Mouse (Mus musculus) activated CD4-positive, CD25-positive, alpha-beta regulatory T cell, adult 4 months (primary cell): ENCODE measurements around the gene Arhgef25. TPM values are rescaled to one million over a fixed set of nuclear protein-coding genes. Genes with fewer than 3 reads are reported as not detected.
A peak's percentile ranks its signal among the peaks of the same experiment; 100 is the strongest.
"Not testable (repeated sequence)": the region's sequence is repeated elsewhere in the genome, so short reads cannot be mapped to it uniquely, and the experiment has no call there.

ENCODE experiments used
- ATAC-seq: one replicate; pipeline ENCODE4 v1.8.0; 2017
- polyA plus RNA-seq, 2 experiments: library from polyadenylated mRNA; unstranded; fragments of 100-300 nt; shearing (Covaris generic); gene quantifications; one replicate each; pipeline ENCODE4 v1.2.1; 2017

Arhgef25 gene
- polyA plus RNA-seq, 2 experiments from 2014 or later: not detected

DNA sequence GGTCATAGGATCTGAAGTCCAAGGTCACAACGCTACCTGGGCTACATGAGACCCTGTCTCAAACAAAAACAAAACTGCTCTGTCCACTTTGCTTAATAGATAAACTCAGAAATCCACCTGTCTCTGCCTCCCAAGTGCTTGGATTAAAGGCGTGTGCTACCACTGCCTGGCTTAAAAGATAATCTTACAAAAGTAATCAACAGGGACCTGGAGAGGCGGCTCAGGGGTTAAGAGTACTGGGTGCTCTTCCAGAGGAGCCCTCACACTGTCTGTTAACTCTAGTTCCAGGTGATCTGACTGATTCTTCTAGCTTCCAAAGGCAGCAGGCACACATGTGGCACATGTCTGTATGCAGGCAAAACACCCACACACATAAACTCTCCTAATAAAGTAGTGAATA lies 13.2 kb upstream of the Arhgef25 start:
- ATAC-seq: no peak

DNA sequence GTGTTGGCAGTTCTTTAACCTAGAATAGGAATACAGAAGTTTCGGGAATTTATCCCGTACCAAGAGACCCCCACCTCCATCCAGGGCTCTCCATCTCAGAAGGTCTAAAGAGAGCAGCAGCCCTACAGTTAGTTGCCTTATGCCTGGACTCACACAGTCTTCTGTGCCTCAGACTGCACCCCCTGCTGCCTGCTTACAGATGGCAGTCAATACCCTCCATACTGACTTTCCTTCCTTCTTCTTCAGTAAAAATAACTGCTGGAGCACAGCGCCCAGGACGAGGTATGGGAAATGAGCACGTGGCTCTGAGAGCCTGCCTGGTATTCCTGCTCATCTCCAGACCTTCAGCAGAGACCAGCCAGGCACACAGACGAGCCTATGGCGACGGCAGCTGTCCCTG lies 10.4 kb upstream of the Arhgef25 start:
- ATAC-seq: no peak

DNA sequence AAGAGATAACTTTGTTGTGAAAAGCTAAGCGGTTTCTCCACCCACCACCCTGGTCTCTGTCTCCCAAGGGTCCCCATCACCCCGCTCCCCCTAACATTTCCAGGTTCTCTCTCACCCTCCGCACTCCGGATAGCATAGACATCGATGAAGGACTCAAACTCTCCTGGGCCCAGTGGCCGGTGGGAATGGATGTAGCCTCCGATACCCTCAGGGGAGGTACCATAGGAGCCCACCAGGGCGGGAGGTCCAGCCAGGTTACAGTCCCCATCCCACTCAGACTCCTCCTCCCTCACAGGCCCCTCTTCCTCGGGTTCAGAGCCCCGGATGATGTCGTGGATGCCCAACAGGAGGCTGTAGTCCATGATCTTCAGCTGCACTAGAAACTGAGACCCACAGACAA lies 9.6 kb upstream of the Arhgef25 start:
- ATAC-seq: no peak

DNA sequence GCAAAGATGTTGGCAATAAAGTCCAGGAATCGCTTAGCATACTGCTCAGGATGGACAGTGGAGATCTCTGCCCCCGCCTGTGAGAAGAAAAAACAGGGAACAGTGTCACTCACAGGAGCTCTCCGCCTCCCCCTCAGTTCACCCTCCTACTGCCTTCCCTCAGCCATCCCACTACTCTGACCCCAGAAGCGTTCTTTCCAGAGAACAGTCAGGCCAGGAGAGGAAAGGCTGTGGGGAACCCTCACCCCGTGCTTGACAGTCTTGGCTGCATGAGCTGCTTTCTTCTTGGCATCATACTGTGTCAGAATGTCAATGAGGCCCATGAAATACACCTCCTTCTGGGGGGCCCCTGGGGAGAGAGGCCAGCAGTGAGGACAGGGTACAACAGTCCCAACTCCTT lies 9.2 kb upstream of the Arhgef25 start:
- ATAC-seq: no peak

DNA sequence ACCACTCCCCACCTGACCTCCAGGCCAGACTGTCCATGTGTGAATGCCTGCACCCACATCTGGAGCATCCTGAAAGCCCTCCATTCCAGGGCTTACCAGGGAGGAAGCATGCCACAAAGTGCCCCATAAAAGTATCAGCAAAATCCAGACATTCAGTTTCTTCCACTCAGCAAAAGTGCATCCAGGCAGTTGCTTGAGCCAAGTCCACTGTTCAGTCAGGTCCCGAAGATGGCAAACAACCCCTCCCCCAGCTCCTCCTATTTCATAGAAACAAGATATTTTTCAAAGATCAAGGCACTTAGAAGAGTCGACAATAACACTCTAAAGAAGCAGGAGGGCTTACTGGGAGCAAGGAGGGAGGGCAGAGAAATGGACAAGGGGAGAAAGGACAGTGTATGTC lies 8.6 kb upstream of the Arhgef25 start:
- no peak for ATAC-seq

DNA sequence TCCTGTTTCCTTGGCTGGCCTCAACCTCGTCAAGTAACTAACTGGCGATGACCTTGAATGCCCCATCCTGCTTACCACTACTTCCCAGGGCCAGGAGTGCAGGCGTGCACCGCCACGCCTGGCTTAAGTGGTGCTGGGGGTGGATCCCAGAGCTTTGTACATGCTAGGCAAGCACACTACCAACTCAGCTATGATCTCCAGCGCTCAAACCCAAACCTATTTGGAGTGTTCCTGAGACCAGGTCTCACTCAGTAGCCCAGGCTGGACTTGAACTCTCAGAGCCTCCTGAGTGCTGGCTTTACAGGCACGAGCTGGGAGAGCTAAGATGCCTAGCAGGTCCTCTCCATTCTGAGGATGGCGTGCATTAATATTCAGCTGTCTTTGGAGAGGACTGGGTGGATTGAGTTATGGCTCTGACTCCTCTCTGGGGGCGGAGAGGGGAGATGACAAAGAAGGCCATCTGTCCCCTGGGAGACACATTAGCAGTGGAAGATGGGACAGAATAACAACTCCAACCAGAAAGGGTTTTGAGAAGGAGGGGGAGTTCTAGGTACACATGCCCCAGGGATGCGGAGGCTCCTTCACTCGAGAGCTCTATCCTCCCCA lies 7.7 kb upstream of the Arhgef25 start:
- no peak for ATAC-seq

DNA sequence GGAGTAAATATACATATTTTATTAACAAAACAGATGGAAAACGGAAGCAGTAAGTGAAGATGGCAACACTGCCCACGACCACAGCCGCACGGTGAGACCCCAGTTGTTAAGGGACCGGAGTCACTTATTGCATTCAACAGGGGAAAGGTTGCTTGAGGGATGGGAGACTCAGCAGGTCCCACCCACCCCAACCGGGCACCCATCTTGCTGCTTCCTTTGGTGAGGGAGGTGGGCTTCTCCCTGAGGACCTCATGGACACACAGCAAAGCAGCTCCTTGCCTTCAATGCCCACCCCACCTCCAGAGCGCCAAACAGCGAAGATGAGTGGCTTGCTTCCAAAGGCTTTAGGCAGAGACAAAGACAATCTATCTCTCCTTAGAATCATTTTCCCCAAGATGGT lies 7.2 kb upstream of the Arhgef25 start:
- no peak for ATAC-seq

DNA sequence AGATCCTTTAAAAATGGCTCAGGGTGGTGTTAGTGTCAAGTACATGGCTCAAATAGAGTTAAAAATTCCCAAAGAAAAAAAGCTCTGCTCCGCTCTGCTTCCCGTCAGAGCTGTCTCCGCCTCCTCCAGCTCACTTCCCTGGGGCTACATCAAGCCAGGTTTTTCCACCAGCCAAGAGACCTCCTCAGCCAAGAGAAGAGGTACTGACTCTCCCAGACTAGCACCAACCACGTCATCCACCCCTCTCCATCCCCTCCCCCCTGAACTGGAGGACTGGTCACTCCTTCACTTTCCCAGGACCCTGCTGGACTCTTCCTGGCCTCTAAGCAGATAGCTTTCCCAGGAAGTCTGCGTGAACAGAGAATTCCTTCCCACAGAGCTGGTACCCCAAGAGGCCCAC lies 6.5 kb upstream of the Arhgef25 start:
- no peak for ATAC-seq

DNA sequence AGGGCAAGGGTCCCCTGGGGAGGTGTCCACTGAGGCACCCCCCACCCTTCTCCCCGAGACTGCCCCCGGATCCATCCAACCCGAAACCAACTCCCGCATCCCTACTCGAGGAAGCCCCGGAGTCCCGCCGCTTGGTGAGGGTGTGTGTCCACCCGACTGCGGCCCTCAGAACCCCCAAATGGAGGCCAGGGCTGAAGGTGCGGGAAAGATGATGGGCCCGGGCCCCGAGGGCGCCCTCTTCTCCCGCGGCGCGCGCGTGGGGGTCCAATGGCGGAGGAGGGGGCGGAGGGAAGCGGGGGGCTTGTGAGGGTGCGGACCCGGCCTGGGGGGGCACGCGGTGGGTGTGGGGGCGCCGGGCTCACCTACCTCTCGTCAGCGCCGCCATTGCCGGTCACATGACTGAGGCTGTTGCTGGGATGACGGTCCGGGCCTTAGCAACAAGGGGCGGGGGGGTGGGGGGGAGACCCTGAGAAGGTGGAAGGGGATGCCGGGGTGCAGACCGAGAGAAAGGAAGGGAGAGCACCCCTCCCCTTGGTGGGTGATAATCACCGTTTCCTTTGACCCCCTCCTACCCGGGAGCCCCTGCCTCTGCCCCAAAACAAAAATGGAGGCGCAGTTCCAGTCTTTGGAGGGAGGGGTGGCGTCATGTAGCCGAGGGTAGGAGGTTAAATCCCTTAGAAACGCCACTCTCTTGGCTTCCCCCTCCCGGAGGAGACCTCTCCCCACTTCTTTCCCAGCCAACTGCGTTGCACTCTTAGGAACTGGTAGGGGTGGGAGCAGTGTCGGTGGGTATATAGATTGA lies 5.6 kb upstream of the Arhgef25 start, which contains the start of gene Dtx3:
Gene Dtx3, minus strand, starts transcription at position 401 of the 802 bp plus-strand sequence.
- peak; percentile 40 for ATAC-seq

DNA sequence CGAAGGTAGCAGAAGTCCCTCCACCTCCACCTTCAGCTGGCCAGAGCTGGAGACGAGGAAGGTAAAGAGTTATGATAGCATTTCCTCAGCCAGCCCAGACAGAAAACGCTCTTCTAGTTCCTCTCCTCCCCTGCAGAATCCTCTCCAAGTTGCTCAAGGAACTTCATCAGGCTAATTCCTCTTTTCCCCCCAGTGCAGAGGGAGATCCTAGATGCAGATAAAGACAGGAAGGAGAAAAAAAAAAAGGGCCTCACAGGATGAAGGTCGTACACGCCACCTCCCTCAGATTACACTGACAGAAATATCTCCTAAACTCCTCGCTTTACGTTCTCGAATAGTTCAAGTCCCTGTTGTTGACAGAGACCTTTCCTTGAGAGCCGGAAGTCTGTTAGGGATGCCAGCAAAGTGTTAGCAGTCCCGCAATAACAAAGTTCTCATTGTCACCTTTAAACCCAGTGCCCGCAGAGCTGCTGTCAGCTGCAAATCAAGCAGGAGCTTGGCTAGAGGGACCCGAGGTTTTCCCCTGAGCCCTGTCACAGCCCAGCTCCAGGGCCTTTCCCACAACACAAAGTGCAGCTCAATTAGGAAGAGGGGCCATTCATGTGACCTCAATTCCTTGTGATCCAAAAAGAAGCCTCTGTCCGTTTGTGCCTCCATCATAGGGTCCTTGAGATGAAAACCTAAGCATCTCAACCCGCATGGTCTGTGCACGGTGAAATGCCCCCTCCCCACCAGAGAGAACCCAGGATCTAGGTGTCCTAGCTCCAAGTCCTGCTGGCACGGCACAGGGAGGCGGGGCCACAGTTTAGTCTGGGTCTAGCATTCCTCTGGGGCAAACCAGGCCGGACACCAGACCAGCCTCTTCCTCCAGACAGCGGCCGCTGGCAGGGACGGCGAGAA lies 4.8 kb upstream of the Arhgef25 start:
- peak; percentile 30 for ATAC-seq

DNA sequence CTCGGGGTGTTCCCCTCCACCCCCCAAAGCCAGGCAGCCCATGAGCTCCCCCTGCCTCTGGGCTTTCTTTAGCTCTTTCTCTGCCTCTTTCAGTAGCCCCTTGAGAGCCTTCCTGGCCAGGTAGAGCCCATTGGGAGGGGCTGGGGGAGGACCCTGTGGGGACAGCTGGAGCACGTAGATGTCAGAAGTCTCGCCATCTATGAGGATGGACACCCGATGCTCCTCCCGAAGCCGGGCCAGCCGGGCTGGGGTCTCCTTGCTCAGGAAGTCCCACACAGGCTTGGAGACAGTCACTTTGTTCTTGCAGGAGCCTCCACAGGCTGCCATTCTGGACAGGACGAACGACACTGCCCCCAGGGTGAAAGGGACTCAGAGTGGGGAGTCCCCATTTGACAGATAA lies 3.1 kb upstream of the Arhgef25 start:
- ATAC-seq: no peak

DNA sequence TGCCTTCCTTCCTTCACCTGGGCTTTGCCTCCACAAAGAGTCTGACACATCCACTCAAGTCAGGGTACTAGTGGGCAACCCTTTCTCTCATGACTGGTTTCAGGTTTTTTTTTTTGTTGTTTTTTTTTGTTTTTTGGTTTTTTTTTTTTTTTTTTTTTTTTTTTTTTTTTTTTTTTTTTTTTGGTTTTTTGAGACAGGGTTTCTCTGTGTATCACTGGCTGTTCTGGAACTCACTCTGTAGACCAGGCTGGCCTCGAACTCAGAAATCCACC lies 2.1 kb upstream of the Arhgef25 start:
- ATAC-seq: not testable (repeated sequence)

DNA sequence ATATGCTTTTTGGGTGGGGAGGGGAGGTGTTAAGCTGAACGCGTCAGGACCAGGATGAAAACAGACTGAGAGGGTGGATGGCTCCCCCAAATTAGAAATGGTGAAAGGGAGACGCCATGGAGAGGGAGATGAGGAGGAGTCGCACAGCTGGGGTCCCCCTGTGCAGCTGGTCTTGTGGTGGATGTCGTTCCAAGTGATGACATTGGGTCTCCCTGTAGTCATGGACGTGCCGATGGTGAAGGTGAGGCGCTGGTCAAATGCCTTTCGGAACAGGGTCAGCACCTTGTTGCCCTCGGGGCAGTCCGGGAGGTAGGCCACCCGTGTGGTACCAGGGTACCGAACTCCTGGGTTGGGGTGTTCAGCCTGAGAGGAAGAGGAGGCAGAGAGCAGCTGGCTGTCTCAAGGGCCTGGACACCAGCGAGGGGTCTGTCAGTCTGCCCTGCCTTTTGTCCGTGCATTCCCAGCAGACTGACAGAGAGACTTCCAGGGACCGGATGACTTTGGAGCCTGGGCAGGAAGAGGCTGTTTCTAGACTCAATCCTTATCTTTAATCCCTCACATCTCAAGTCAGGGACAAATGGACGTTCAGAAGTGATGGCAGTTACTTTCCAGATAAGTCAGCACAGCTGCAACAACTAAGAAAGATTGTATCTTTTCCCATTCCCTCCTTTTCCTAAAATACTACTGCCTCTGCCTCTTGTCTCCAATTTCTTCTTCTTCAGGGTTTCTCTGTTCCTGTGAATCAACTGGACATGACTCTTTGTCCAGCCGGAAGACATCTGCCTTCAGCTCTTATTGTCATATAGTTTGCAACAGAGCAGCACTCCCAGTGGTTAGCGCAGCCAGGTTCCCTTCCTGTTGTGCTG lies 1.5 kb upstream of the Arhgef25 start:
- no peak for ATAC-seq

DNA sequence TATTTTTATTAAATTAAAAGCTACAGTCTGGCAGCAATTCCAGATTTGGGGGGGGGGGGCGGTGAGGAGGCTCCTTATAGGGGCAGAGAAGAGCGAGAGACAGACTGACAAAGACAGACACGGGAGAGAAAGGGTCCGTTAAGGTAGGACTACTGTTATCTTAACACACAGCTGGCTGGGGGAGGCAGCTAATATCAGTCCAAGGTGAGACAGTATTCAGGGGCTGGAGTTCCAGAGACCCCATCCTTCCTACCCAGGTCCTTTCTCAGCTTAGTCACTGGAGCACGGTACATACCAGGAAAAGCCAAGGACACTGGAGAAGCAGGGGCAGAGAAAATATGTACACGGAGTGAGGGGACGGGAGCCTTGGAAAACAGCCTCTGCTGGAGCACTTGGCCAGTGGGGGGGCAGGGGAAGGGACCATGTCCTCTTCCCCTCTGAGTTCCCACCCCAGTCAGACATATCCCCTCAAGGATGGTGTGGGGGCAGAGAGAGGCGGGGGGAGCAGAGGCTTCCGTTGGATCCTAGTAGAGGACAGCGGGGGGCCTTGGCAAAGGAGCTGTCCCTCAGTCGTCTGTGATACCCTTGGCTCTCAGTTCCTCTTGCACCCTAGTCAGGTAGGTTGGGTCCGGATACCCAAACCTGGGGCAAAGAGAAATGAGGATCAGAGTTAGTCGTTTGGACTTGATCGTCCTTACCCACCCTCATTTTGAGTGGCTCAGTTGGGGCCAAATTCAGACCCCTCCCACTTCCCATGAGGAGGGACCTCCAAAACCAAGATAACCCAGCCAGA lies 711 bp upstream of the Arhgef25 start:
- ATAC-seq: no peak

DNA sequence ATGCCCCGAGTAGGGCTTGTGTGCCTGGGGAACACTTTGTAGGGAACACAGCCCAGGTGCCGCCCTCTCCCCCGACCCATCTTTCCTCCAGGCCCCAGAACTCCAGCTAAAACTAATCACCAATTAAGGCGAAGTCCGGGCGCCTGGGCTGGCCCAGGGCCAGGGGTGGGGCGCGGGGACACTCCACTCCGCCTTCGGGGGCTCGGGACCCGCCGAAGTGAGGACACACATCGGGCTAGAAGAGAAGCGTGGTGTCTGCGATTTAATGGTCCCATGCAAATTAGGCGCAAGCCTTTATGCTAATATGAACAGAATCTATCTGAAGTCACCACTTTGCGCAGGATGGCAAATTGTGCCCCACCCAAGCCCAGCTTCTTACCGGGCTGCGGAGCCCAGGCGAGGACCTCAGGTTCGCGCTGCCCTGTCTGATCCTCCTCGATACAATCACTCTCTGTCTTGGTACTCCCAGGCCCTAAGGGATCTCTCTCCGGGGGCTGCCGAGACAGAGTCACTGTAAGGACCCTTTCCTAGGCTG lies 700 bp downstream of the Arhgef25 start:
- peak; percentile 55 for ATAC-seq

DNA sequence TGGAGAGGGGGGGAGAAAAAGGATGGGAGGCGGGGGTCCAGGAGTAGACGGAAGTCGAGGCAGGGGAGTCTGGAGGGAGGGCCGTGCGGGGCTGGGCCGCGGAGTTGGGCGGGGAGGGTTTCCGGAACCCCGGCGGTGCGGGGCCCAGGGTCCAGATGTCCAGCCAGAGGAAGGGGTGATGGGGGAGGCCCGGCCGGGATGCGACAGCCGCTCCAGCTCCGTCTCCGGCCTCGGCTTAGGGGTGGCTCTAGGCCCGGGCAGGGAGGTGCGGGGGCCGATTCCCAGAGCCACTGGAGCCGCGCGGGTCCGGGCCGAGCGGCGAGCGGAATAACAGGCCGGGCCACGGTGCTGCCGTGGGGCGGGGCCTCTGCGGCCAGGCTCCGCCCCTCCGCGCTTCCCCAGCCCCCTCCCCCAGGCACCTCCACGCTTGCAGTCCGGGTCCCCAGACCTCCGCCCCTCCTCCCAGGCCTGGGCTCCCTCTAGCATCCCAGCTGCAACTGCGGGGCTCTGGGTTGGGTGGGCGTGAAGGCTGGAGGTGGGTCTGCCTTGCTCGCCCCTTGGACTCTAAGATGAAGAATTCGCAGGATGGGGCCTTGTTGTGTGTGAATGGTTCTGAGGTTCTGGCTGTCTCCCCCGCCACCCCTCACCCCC lies 1.3 kb downstream of the Arhgef25 start:
- ATAC-seq: no peak

DNA sequence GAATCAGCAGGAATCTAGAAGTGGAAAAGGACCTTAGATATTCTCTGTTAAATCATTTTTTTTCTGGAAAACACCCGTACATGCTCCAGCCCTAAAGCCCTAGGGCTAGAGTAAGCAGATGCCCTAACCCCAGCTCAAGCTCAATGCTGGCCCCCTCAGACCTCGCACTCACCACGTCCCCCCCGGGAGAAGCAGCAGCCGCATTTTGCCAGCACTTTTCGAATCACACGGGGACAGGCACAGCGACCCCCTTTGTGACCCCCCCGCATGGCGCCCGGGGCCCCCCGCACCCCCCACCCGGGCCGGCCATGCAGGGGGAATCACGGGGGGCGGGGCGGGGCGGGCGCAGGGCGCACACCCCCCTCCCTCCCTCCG lies 1.8 kb downstream of the Arhgef25 start:
- no peak for ATAC-seq

DNA sequence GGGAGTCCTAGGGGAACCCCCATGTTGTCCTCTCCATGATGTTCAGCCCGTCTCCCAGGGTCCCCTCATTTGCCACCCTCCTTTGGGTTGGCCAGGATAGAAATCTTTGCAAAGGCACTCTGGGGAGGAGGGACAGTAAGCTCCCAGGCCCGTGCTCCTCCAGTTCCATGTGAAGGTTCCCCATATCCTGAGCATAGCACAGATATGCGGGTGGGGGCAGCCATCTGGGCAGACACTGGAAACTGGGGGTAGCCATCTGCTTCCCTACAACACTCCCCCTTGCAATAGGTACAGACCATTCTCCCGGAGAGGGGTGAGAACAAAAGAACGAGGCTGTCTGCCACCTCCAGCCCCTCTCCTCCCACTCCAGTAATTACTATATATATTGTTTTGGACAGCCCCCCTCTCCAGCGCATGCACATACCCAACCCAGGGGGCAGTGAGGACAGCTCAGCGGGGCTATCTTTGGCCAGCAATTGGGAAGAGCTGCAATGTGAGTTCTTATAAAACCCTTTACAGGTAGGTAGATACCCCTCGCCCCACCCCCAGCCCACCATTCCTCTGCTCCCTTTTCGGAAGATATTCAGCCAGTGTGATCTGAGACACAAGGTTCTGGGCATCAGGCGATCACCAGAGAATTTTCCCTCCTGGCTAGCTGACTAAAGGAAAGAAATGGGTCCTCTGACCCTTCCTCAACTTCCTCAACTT lies 2.4 kb downstream of the Arhgef25 start:
- ATAC-seq: no peak

DNA sequence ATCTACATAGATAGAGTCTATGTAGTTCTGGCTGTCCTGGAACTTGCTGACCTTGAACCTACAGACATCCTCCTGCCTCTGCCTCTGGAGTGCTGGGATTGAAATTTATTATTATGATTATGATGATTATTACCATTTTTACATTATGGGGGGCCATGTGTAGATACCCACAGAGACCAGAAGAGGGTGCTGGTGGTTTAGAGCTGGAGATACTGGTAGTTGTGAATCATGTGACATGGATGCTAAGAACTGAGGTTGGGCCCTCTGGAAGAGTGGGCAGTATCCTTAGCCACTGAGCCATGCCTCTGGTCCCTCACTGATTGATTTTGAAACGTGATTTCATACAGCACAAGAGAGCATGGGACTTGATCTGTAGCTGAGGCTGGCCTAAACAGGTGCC lies 3.4 kb downstream of the Arhgef25 start:
- no peak for ATAC-seq

DNA sequence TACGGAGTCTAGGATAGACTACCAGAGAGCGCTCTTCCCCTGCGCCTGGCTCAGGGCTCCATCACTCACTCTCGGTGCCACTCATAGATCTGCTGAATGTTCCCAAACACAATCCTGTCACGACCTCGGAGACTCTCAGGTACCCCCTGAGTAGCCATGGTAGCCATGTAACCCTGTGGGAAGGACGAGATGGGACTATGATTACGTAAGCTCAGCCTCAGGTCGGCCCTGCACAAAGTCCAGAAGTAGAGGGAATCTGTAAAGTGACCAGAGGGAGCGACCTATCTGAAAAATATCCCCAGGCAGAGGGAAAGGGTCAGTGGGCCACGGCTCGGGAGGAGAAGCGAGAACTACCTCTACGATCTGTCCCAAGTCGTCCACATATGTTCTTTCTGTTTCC lies 4.4 kb downstream of the Arhgef25 start:
- no peak for ATAC-seq
